Mouse (Mus musculus): ENCODE measurements at regions not wholly inside any gene's neighbourhood (a gene's known extent, or its start where the extent isn't known, plus 50 kb on each side); places are given as distances from the start of the nearest gene placed in this dataset.
A peak's percentile ranks its signal among the peaks of the same experiment; 100 is the strongest.

DNA sequence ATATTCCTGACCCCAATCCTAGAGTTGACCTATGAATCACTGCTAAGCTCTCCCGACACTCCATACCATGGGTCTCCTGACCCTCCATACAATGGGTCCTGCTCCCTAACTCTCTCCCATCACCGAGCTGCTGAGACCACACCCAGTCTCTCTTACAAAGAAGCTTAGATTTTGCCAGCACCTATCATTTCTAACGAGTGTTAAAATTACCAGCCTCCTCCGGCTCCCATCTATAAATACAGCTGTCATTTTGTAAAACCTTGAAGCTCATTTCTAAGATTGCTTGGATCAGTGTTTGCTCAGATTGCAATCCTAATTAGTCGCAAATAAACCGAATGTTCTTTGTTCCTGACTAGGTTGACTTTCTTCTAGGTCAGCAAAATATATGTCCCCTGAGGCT lies 2428.4 kb upstream of the 5930422O12Rik start:
- H3K27ac ChIP-seq (ENCODE audit: insufficient read depth, low read depth, low read length): no peak overlapping the region
- TF ChIP-seq CTCF (IDR thresholded peaks at IDR 0.05; ENCODE audit: low read depth, low read length): no peak
- no peaks in the 10 kb centered on the region for H3K4me1 ChIP-seq (ENCODE audit: control insufficient read depth, insufficient read depth, low read length)
- H3K4me3 ChIP-seq (ENCODE audit: insufficient read depth, low read length): no peak overlapping the region

DNA sequence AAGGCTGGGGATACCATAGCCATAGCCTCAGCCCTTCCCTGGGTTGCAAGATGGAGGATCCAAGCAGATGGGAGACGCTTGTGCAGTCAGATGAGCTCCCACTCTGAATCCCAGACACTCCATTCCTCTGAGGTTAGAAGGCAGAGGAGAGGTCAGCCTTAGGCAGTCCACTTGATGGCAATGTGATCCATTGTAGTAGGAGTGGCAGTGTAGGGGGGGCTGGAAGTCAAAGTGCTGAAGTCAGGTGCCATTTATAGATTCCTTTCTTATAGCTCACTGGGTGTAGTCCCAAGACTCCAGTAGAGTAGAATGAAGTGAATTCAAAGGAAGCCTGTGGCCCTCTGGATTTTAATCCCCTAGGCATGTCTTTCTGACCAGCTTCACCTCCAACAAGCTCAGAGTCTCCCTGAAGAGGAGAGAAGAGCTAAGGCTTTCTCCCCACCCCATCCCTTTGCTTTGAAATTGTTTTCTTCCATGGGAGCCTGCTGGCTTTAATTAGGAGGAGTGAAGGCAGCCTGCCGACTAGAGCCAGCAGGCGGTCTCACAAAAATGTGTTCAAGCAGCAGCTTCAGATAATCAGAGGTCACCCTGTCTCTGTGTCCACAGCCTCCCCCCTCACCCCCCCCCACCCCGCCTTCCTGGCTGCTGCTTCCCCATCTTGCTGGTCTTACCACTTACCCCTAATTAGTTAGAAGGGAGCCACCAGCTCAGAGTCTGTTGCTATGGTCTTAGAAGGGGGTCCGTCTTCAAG lies 2426.4 kb upstream of the 5930422O12Rik start:
- H3K4me1 ChIP-seq (ENCODE audit: control insufficient read depth, insufficient read depth, low read length): no peaks in the 10 kb centered on the region
- H3K27ac ChIP-seq (ENCODE audit: insufficient read depth, low read depth, low read length): no peak overlapping the region
- TF ChIP-seq CTCF (IDR thresholded peaks at IDR 0.05; ENCODE audit: low read depth, low read length) (no peak), POLR2A (IDR thresholded peaks at IDR 0.05; ENCODE audit: borderline replicate concordance, low read depth, low read length) (no peak)
- H3K4me3 ChIP-seq (ENCODE audit: insufficient read depth, low read length): no peak overlapping the region

DNA sequence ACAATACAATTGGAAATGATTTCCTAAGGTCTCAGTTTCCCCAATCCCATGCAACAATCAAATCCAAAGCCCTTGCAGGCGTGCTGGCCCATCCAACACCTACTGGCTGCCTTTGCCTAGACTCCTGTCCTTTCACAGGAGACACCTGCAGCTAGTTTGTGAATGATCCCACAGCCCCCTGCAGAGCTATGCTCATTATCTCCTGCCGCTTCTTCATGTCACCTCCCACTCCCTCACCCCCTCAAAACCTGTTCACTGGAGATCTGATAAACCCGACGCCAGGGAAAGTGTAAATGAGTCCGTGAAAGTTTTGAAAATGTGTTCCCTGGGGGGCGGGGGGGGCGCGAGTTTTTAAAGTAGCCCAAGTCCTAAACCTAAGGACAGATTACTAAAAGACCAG lies 2420.2 kb upstream of the 5930422O12Rik start:
- Histone ChIP-seq H3K27ac (ENCODE audit: insufficient read depth, low read depth, low read length) (no peak overlapping the region), H3K4me3 (ENCODE audit: insufficient read depth, low read length) (no peak overlapping the region), H3K4me1 (ENCODE audit: control insufficient read depth, insufficient read depth, low read length) (no peaks in the 10 kb centered on the region)
- TF ChIP-seq POLR2A (IDR thresholded peaks at IDR 0.05; ENCODE audit: borderline replicate concordance, low read depth, low read length) (no peak), CTCF (IDR thresholded peaks at IDR 0.05; ENCODE audit: low read depth, low read length) (no peak)

DNA sequence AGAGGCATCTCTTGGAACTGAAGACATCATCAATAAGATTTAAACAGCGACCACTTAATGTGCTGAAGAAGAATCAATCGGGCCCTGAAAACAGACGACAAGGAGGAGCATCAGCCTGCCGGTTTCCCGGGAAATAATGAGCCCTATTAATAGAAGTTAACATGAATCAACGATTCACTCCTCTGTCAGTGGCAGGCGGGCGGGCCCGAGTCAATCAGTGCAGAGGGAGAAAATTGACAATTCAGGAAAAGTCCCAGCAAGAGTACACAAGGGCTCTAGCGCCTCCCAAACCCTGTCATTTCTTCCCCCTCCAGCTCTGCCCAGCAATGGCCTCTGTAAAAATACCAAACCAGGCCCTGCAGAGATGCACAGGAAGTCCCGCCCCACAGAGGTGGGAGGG lies 2416.4 kb upstream of the 5930422O12Rik start:
- Histone ChIP-seq H3K4me1 (ENCODE audit: control insufficient read depth, insufficient read depth, low read length) (no peaks in the 10 kb centered on the region), H3K4me3 (ENCODE audit: insufficient read depth, low read length) (no peak overlapping the region), H3K27ac (ENCODE audit: insufficient read depth, low read depth, low read length) (no peak overlapping the region)
- TF ChIP-seq CTCF (IDR thresholded peaks at IDR 0.05; ENCODE audit: low read depth, low read length): no peak
- no peak for TF ChIP-seq POLR2A (IDR thresholded peaks at IDR 0.05; ENCODE audit: borderline replicate concordance, low read depth, low read length)

DNA sequence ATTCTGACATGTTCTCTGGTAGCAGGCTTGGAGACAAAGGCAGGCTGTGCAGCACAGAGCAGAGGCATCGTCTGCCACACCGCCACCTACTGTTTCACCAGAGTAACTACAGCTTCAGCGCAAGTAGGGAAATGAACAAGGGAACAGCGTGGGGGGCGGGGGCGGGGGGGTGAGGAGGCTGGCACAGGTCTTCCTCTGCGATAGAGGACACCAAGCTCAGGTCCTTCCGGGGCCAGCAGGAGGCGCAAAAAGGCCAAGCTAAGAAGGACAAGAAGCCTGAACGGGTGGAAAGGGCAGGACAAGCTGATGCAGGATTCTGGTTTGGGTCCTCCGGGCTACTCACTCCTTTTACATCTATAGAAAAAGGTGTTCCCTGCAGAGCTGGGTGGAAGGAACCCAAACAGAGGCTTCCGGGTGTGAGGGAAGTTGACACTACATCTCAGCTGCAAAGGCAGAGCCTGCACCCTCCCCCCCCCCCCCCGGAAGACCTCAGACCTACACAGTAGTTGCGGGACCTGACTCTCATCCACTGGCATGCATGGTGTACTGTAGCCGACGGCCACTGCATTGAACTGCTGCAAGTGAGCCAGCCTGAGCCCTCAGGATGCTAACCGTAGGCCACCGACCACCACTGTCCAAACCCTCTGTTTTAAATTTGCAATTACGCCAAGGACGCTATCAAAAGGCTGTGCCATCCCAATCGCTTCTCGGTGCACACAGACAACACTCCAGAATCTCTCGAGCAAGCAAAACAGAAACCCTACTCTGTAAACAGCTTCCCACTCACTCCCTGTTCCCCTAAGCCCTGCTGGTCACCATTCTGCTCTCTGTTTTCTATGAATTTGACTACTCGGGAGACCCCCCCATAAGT lies 2396.6 kb upstream of the 5930422O12Rik start:
- TF ChIP-seq CTCF (IDR thresholded peaks at IDR 0.05; ENCODE audit: low read depth, low read length): peak; percentile 54
- no peak for TF ChIP-seq POLR2A (IDR thresholded peaks at IDR 0.05; ENCODE audit: borderline replicate concordance, low read depth, low read length)
- no peak overlapping the region for H3K27ac ChIP-seq (ENCODE audit: insufficient read depth, low read depth, low read length)
- peaks cover 5% of the 10 kb centered on the region; the same call in 1 of the 2 replicates for H3K4me1 ChIP-seq (ENCODE audit: control insufficient read depth, insufficient read depth, low read length)
- H3K4me3 ChIP-seq (ENCODE audit: insufficient read depth, low read length): peak overlapping the region; percentile 49

DNA sequence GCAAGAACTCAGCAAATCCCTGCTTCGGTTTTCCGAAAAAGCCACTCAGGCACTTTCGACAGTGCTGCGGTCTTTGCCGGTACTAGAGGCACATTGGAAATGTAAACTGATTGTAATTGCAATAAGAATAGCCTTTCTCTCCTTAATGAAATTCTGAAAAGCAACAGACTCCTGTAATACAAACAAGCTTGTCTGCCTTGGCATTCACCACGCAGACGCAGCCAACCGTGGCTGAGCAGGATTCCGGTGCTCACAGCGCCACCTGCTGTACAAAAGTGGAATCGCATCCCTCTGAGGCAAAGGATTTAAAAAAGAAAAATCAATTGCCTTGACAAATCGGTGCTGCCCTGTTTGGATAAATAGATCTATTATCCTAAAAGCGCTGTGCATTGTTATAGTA lies 2395.2 kb upstream of the 5930422O12Rik start:
- Histone ChIP-seq H3K4me1 (ENCODE audit: control insufficient read depth, insufficient read depth, low read length) (peaks cover 5% of the 10 kb centered on the region; the same call in 1 of the 2 replicates), H3K27ac (ENCODE audit: insufficient read depth, low read depth, low read length) (no peak overlapping the region), H3K4me3 (ENCODE audit: insufficient read depth, low read length) (peak overlapping the region; percentile 67)
- no peak for TF ChIP-seq POLR2A (IDR thresholded peaks at IDR 0.05; ENCODE audit: borderline replicate concordance, low read depth, low read length)
- peak; percentile 86 for TF ChIP-seq CTCF (IDR thresholded peaks at IDR 0.05; ENCODE audit: low read depth, low read length)

DNA sequence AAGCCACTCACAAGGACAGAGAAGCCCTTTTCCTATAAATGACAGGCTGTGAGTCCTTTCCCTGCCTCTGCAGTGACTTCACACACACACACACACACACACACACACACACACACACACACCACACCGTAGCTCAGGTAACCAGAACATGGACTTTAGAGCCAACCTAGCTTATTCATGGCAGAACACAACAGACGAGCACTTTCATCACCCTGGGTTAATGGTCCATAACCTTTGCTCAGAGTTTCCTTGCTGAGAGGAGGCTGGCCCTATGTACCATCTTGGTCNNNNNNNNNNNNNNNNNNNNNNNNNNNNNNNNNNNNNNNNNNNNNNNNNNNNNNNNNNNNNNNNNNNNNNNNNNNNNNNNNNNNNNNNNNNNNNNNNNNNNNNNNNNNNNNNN lies 2391.6 kb upstream of the 5930422O12Rik start:
- TF ChIP-seq POLR2A (IDR thresholded peaks at IDR 0.05; ENCODE audit: borderline replicate concordance, low read depth, low read length): no peak
- no peak for TF ChIP-seq CTCF (IDR thresholded peaks at IDR 0.05; ENCODE audit: low read depth, low read length)
- Histone ChIP-seq H3K4me1 (ENCODE audit: control insufficient read depth, insufficient read depth, low read length) (peaks cover 5% of the 10 kb centered on the region; the same call in 1 of the 2 replicates), H3K4me3 (ENCODE audit: insufficient read depth, low read length) (no peak overlapping the region), H3K27ac (ENCODE audit: insufficient read depth, low read depth, low read length) (no peak overlapping the region)
